Mouse (Mus musculus): ENCODE measurements around the gene Rad51b.

Gene Rad51b

DNA sequence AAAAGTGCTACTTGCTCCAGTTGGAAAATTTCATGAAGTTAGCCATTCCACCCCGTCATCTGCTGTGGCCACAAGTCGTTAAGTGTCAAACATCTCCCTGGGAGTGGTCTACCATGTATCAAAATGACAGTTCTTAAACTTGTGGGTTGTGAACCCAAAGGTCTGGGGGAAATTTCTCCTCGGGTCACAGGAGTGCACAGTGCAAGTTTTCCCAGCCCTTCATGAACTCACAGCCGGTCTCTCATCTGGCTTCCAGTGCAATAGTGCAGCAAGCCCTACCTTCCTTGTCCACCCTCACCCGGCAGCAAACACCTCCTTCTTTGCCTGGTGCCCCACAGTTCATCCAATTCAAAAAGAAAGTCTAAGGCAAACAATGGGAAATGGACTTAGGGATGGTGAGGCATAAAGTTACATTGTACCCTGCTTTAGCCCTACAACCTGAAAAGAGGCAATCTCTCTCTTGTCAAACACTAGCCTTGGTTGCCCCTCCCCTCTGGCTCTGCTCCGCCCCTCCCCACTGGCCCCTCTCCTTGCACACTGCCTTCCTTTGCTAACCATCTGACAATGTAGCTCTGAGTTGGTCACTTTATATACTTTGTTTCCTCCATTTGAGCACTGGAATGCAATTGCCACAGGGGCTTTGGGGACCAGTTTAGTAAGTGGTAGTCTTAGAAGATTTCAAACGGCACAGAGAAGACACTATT is 390.8 kb downstream of the Rad51b start:
- DNase-seq (ENCODE audit: low spot score in 2 of 2) = no peak

DNA sequence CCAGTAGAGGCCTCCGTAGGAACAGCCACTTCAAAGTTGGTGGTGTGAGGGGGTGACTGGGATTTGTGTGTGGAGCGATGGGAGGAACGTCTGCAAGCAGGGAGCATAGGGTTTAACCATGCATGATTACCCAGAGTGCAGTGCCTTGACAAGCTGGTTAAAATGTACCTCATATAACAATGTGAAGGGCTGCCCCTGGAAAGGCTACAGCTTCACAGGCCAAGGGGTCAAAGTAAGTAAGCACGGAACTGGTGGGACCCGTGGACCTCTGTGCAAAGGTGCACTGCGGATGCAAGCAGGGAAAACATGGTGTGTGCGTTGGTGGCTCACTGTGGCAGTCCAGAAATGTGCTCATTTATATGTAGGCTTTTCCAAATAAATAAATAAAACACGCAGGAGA is 392.2 kb downstream of the Rad51b start:
- DNase-seq (ENCODE audit: low spot score in 2 of 2) = no peak

- no peak for DNase-seq (ENCODE audit: low spot score in 2 of 2)
Observed at GRCm38 (mm10) chr12:79691929-79692862, 395.1 kb downstream of the Rad51b start.

- DNase-seq (ENCODE audit: low spot score in 2 of 2) = no peak
Observed at GRCm38 (mm10) chr12:79695832-79696434, 398.9 kb downstream of the Rad51b start.

DNA sequence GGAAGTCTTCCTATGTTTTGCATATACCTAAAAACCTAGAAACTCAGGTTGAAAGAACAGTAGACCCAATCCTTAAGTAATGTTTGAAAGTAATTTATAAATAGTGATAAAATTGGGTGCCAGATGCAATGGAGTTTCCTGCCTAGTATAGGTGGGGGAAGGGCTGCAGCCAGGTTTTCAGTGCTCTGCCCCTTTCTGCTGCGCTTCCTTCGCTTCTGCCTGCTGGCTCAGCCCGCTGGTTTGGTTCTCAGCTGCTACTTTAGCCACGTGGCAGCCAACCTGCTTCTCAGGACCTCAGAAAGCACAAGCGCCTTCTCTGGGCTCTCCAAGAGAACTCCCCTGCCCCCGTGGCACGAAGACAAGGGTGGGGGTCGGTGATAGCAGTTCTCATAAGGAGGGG is 406.5 kb downstream of the Rad51b start:
- no peak for DNase-seq (ENCODE audit: low spot score in 2 of 2)

- no peak for DNase-seq (ENCODE audit: low spot score in 2 of 2)
Observed at GRCm38 (mm10) chr12:79705501-79706266, 408.6 kb downstream of the Rad51b start.

GRCm38 (mm10) chr12:79707565-79708422 is 410.7 kb downstream of the Rad51b start:
- no peak for DNase-seq (ENCODE audit: low spot score in 2 of 2)

GRCm38 (mm10) chr12:79708423-79708733 is 411.3 kb downstream of the Rad51b start:
- no peak for DNase-seq (ENCODE audit: low spot score in 2 of 2)

GRCm38 (mm10) chr12:79713286-79713685 is 416.2 kb downstream of the Rad51b start:
- DNase-seq (ENCODE audit: low spot score in 2 of 2) = no peak

DNA sequence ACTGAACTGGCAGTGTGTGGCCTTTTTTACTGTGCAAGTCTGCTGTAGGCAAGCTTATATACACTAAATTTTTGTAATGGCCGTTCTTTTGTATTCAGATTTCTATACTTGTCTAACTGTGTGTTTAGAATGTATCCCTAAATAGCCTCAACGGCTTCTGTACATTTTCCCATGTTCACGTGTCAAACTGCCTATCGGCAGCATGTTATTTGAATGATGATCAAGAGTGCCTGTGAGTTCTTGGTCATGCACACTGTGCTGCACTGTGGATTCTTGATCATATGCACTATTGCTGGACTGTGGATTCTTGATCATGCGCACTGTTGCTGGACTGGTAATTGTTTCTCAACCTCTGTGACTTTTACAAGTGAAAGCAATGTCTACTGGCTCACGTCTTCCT is 417.4 kb downstream of the Rad51b start:
- DNase-seq (ENCODE audit: low spot score in 2 of 2) = no peak

DNA sequence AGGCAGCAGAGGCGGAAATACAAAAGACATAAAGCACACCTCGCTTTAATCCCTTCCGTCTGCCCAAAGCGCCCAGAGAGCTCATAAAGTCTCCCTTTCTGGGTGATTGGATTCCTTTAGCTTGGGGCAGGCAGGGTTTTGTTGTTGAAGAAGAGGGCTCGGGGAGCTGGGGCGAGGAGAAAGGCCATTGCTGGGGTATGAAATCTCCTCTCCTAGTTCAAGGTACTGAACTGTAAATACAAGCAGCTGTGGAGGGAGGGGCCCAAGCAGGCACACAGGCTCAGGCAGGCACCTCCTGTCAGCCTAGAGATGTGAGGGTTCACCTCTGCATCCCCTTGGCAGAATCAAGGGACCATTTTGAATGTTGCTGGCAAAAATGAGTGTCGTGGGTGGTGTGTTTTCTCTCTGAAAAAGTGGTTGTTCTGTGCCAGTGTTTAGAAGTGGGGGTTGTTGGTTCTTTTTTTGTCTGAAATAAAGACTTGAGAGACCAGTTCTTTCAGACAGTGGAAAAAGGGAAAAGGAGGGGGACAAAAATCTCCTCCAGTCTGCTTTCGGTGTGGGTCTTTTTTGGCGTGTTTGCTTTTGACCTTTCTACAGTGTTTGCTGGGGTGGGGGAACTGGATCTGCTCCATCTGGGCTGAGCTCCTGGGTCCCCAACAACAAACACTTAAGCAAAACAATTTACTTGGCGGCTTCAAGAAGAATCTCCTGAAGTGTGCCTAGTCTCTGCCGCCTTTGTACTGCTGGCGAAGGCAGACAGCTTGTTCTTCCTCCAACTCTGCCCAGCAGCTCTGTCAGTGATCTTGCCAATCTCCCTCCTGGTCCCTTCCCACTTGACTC is 418.6 kb downstream of the Rad51b start:
- DNase-seq (ENCODE audit: low spot score in 2 of 2) = peak; percentile 29 to 34

DNA sequence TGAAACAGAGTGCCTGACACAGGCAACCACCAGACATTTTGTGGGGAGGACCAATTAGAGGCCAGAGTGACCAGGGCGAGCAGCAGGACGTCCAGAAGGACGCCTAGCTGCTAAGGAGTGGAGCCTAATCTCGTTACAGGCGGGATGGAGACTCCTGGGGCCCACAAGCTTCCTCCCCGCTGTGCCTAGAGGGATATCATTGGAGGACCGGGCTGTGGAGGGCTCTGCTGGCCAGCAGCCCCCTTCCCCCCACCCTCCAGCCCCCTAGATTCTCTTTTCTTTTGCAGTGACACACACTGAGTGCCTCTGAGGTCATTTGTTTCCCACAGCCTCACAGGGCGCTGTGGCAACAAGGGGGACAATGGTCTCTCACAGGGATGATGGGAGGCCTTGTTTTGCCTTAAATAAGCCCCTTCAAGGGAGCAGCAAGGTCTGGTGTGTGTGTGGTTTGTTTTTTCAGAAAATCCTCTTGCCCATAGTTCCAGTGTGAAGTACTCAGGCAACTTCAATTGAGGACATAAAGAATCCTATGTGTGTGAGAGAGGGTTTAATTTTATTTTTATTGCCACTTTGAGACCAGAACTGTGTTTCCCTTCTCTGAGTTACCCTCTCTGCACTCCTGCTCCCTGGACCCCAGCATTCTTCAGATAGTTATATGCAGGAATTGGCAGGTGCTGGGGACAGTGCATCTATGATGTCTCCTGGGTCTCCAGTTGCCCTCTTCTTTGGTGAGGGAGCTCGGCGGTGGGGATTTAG is 422.2 kb downstream of the Rad51b start:
- DNase-seq (ENCODE audit: low spot score in 2 of 2) = no peak

- no peak for DNase-seq (ENCODE audit: low spot score in 2 of 2)
Observed at GRCm38 (mm10) chr12:79719847-79720201, 422.7 kb downstream of the Rad51b start.

- DNase-seq (ENCODE audit: low spot score in 2 of 2) = no peak
Observed at GRCm38 (mm10) chr12:79724875-79725274, 427.8 kb downstream of the Rad51b start.

- DNase-seq (ENCODE audit: low spot score in 2 of 2) = no peak
Observed at GRCm38 (mm10) chr12:79725711-79726110, 428.6 kb downstream of the Rad51b start.

DNA sequence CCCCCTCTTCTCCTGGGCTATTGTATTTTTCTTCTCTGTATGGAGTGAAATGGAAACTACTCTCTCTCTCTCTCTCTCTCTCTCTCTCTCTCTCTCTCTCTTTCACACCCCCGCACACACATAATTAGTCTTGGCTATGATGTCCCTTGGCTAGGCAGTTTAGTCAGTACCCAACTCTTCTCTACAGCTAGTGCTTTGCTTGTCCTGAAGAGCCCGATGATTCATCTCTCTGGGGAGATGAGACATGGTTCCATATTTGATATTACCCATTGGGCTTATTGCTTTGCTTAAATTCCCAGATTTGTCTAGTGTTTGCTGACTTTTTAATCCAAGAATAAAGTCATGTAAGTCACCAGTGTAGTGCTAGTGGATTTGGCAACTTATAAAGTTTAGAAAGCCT is 429.0 kb downstream of the Rad51b start:
- DNase-seq (ENCODE audit: low spot score in 2 of 2) = peak in 1 of 2 experiments; percentile 27

DNA sequence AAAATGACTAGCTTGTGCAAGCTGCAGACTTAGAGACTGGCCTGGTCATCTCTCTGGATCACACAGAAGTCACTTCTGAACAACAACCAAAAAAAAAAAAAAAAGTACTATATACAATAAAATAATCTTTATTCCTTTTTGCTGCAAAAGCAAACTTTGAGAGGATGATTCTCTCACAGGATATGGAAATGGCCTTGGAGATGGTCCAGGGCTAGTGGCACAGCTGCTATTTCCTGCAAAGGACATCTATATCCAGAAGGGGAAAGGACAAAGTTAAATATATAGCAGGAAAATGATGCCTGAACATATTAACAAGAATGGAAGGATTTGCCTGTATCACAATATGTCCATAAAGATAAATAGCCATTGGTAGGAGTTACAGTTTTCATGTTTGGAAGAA is 429.9 kb downstream of the Rad51b start:
- no peak for DNase-seq (ENCODE audit: low spot score in 2 of 2)

GRCm38 (mm10) chr12:79729926-79730506 is 432.9 kb downstream of the Rad51b start:
- DNase-seq (ENCODE audit: low spot score in 2 of 2) = no peak

GRCm38 (mm10) chr12:79731905-79732304 is 434.8 kb downstream of the Rad51b start:
- no peak for DNase-seq (ENCODE audit: low spot score in 2 of 2)
